Mouse (Mus musculus) lung, postnatal 25 days (tissue): ENCODE results near the gene Unc13d.
"Not testable (repeated sequence)": the region's sequence is repeated elsewhere in the genome, so short reads cannot be mapped to it uniquely, and the experiment has no call there.

Experiments
- DNase-seq: peaks from one replicate; pipeline ENCODE4 v3.0.0; 2022; ENCODE audit warnings: low spot score

The Unc13d gene

GRCm38 (mm10) chr11:116021328-116022220 lies 56.2 kb downstream of the Unc13d start:
- no peak for DNase-seq

- DNase-seq, result no peak
Measured at GRCm38 (mm10) chr11:116020519-116020922, 57.2 kb downstream of the Unc13d start.

GRCm38 (mm10) chr11:116019976-116020411 lies 57.8 kb downstream of the Unc13d start:
- DNase-seq, result no peak

- DNase-seq, result no peak
Measured at GRCm38 (mm10) chr11:116019360-116019791, 58.4 kb downstream of the Unc13d start.

GRCm38 (mm10) chr11:116018867-116019266 lies 58.9 kb downstream of the Unc13d start:
- not testable (repeated sequence) for DNase-seq

GRCm38 (mm10) chr11:116018106-116018505 lies 59.7 kb downstream of the Unc13d start:
- DNase-seq, result peak; percentile 72

GRCm38 (mm10) chr11:116014821-116015220 lies 62.9 kb downstream of the Unc13d start:
- DNase-seq, result peak; percentile 67

GRCm38 (mm10) chr11:116012262-116012947 lies 65.4 kb downstream of the Unc13d start, which contains the start of gene Galk1:
Gene Galk1, minus strand, starts transcription at chr11:116012719.
- peak; percentile 91 for DNase-seq
